Mouse (Mus musculus) liver, adult 2 months (tissue): Measurements from ENCODE around the gene Pate2. TPM values are rescaled to one million over a fixed set of nuclear protein-coding genes. Genes with fewer than 3 reads are reported as not detected.

Source experiments
- DNase-seq: peaks from one replicate; pipeline ENCODE4 v3.0.0-alpha.2; 2011; ENCODE audit warnings: low read depth, low spot score; ENCODE audit errors: extremely low read depth
- H3K27ac ChIP-seq: fragments of 200-500 bp; replicated peaks from 2 replicates; pipeline ENCODE4 v1.5.1; 2012; ENCODE audit warnings: low read depth, mild to moderate bottlenecking, control low read depth, inconsistent platforms, low read length; ENCODE audit not compliant: insufficient read depth
- H3K27me3 ChIP-seq: fragments of 200-500 bp; 2 replicates; pipeline ENCODE4 v1.6.1; 2012; ENCODE audit warnings: mild to moderate bottlenecking, moderate library complexity, low read length, inconsistent platforms; ENCODE audit not compliant: control insufficient read depth, insufficient read depth
- H3K36me3 ChIP-seq: fragments of 200-500 bp; 2 replicates; pipeline ENCODE4 v1.6.1; 2012; ENCODE audit warnings: low read length, inconsistent platforms; ENCODE audit not compliant: control insufficient read depth, insufficient read depth
- H3K4me1 ChIP-seq: fragments of 200-500 bp; 2 replicates; pipeline ENCODE4 v1.6.1; 2011; ENCODE audit warnings: low read length; ENCODE audit not compliant: control insufficient read depth, insufficient read depth
- H3K4me3 ChIP-seq: fragments of 200-500 bp; 2 replicates; pipeline ENCODE4 v1.5.1; 2011; ENCODE audit warnings: low read depth, mild to moderate bottlenecking, control low read depth, low read length, moderate library complexity; ENCODE audit not compliant: insufficient read depth
- H3K79me2 ChIP-seq: fragments of 200-500 bp; 2 replicates; pipeline ENCODE4 v1.6.1; 2012; ENCODE audit warnings: inconsistent platforms, mild to moderate bottlenecking, low read length, moderate library complexity; ENCODE audit not compliant: control insufficient read depth, insufficient read depth
- H3K9ac ChIP-seq: fragments of 200-500 bp; 2 replicates; pipeline ENCODE4 v1.6.1; 2012; ENCODE audit warnings: low read depth, mild to moderate bottlenecking, control low read depth, inconsistent platforms, low read length
- CTCF ChIP-seq: fragments of 200-500 bp; IDR thresholded peaks from 2 replicates; pipeline ENCODE4 v1.5.1; 2011; ENCODE audit warnings: low read depth, low read length, control low read depth
- POLR2A ChIP-seq: fragments of 200-500 bp; IDR thresholded peaks from 2 replicates; pipeline ENCODE4 v1.6.1; 2011; ENCODE audit warnings: low read length, control low read depth; ENCODE audit not compliant: insufficient read depth; ENCODE audit errors: extremely low read depth
- WGBS: fragments of 180-500 bp; shearing (Covaris S2); methylation state at CpG from one replicate; pipeline ENCODE4 v1.1.7; 2018; 5-methylcytosine and 5-hydroxymethylcytosine counted together
- polyA plus RNA-seq: library from polyadenylated mRNA; depleted of rRNA; stranded (reverse); fragments of >200 nt; gene quantifications from 2 replicates; pipeline ENCODE4 v1.2.3, GENCODE M21; 2012
- total RNA-seq: library from RNA; depleted of rRNA; stranded (reverse); fragments of >200 nt; gene quantifications from 2 replicates; pipeline ENCODE4 v1.2.3, GENCODE M21; 2014

Gene Pate2
- total and polyA plus RNA-seq, 2 experiments = not detected

GRCm38 (mm10) chr9:35559009-35559890 lies 10.8 kb upstream of the Pate2 start:
- Histone ChIP-seq H3K4me1 (peaks cover 3% of the 10 kb centered on the region), H3K27ac (no peak overlapping the region), H3K27me3 (peaks cover 5% of the 10 kb centered on the region), H3K9ac (peak overlapping the region; percentile 71), H3K36me3 (0 out of 2 replicates have a peak, but pooled peaks cover 2% of the 10 kb centered on the region), H3K79me2 (no peaks in the 10 kb centered on the region; the same call in 1 of the 2 replicates), H3K4me3 (peak overlapping the region; percentile 88)
- 1% methylated on average over 31 of the region's 31 CpGs for WGBS
- TF ChIP-seq POLR2A (peak; percentile 53), CTCF (no peak)
- peak; percentile 73 for DNase-seq

GRCm38 (mm10) chr9:35561076-35561475 lies 9.0 kb upstream of the Pate2 start:
- no peak for DNase-seq
- Histone ChIP-seq H3K27me3 (peaks cover 5% of the 10 kb centered on the region), H3K4me1 (peaks cover 3% of the 10 kb centered on the region), H3K79me2 (no peaks in the 10 kb centered on the region; the same call in 1 of the 2 replicates), H3K27ac (no peak overlapping the region), H3K36me3 (peaks cover 13% of the 10 kb centered on the region), H3K4me3 (no peak overlapping the region), H3K9ac (no peak overlapping the region)
- 98% methylated on average over 11 of the region's 11 CpGs for whole genome bisulfite sequencing
- no peak for TF ChIP-seq POLR2A
- no peak for TF ChIP-seq CTCF

- no peak overlapping the region for H3K4me3 ChIP-seq
- no peak overlapping the region for H3K9ac ChIP-seq
- H3K27ac ChIP-seq = no peak overlapping the region
- H3K27me3 ChIP-seq = peaks cover 5% of the 10 kb centered on the region
- H3K4me1 ChIP-seq = peaks cover 3% of the 10 kb centered on the region
- no peaks in the 10 kb centered on the region; the same call in 1 of the 2 replicates for H3K79me2 ChIP-seq
- no peak for TF ChIP-seq POLR2A
- TF ChIP-seq CTCF = no peak
- peaks cover 16% of the 10 kb centered on the region for H3K36me3 ChIP-seq
- 87% methylated on average over 6 of the region's 6 CpGs for WGBS
- no peak for DNase-seq
Measured at GRCm38 (mm10) chr9:35561583-35561982, 8.5 kb upstream of the Pate2 start.

GRCm38 (mm10) chr9:35564536-35565240 lies 5.4 kb upstream of the Pate2 start:
- no peak for DNase-seq

GRCm38 (mm10) chr9:35567995-35568394 lies 2.1 kb upstream of the Pate2 start:
- Histone ChIP-seq H3K27ac (no peak overlapping the region), H3K4me3 (no peak overlapping the region), H3K36me3 (peaks cover 23% of the 10 kb centered on the region), H3K79me2 (no peaks in the 10 kb centered on the region), H3K27me3 (no peaks in the 10 kb centered on the region), H3K4me1 (no peaks in the 10 kb centered on the region), H3K9ac (no peak overlapping the region)
- no peak for DNase-seq
- TF ChIP-seq CTCF = no peak
- TF ChIP-seq POLR2A = no peak
- 94% methylated on average over 3 of the region's 3 CpGs for WGBS

More at GRCm38 (mm10) chr9:35564536-35565240, 5.4 kb upstream of the Pate2 start:
- Histone ChIP-seq H3K27ac (no peak overlapping the region), H3K79me2 (no peaks in the 10 kb centered on the region; the same call in 1 of the 2 replicates), H3K36me3 (peaks cover 25% of the 10 kb centered on the region), H3K4me1 (no peaks in the 10 kb centered on the region; the same call in 1 of the 2 replicates), H3K9ac (no peak overlapping the region), H3K4me3 (no peak overlapping the region), H3K27me3 (no peaks in the 10 kb centered on the region)
- TF ChIP-seq CTCF = no peak
- TF ChIP-seq POLR2A = no peak
- 90% methylated on average over 5 of the region's 5 CpGs for WGBS
